Mouse (Mus musculus): Measurements from ENCODE around the gene Aunip. TPM values are rescaled to one million over a fixed set of nuclear protein-coding genes. Genes with fewer than 3 reads are reported as not detected.

Gene Aunip
- total RNA-seq, 2 experiments from 2014 or later = not detected

DNA sequence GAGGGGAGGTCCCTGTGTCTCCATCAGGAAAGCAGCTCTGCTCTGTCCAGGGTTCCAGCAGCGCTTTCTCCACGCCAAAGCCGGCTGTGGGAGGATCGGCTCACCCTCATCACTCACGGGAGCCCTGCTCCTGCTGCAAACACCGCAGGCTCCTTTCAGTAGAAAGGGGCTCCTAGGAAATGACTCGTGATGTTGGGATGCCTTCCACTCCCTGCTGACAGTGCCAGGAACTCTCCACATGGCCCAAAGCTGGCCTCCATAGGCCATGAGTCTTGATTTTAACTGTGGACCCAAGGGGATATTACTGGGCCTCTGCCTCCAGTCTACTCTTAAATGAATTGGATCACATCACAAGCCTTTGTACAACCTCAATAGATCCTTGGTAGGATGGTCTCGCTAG, 59.0 kb downstream of the Aunip start:
- no peak overlapping the region for H3K27ac ChIP-seq
- intact Hi-C loops (cut with DNase I) = no loop called here
- no peak for TF ChIP-seq CTCF (IDR thresholded peaks at IDR 0.05)

GRCm38 (mm10) chr4:134570704-134571451, 60.1 kb downstream of the Aunip start:
- TF ChIP-seq CTCF (IDR thresholded peaks at IDR 0.05) = no peak
- H3K4me3 ChIP-seq = no peak overlapping the region
- H3K27ac ChIP-seq = no peak overlapping the region
- no peak for DNase-seq
- intact Hi-C loops (cut with DNase I) = no loop called here

More for the DNA sequence above, 59.0 kb downstream of the Aunip start:
- DNase-seq = no peak
- no peak overlapping the region for H3K4me3 ChIP-seq

GRCm38 (mm10) chr4:134572449-134573300, 61.9 kb downstream of the Aunip start:
- peak; percentile 85 for DNase-seq
- no peak for TF ChIP-seq CTCF (IDR thresholded peaks at IDR 0.05)
- no peak overlapping the region for H3K4me3 ChIP-seq
- H3K27ac ChIP-seq = peak overlapping the region; percentile 76
- intact Hi-C loops (cut with DNase I) = no loop called here

Small RNA genes lying within 50 kb of the gene (microRNA-seq; reads per million reads assigned to microRNA genes)
- gene Gm23634 = not detected
- not detected for gene Mir6403

Other genes with a start within 250 kb of the Aunip start
- gene Pdik1l, start 223.1 kb upstream of the Aunip start, total RNA-seq (2021) = 1 to 10 TPM; 3.2 TPM
- 100 to 1,000 TPM; 250 to 325 TPM for gene Trim63, start 195.9 kb upstream of the Aunip start, total RNA-seq (2021)
- 10 to 100 TPM in 1 of 2 experiments, 1 to 10 TPM in 1; 4.4 to 25.8 TPM for gene Slc30a2, start 167.8 kb upstream of the Aunip start, total RNA-seq (2021)
- gene Extl1, start 127.1 kb upstream of the Aunip start, total RNA-seq (2021) = 10 to 100 TPM; 25.1 to 27.8 TPM
- gene Pafah2, start 114.7 kb upstream of the Aunip start, total RNA-seq (2021) = 1 to 10 TPM; 2.6 to 4.0 TPM
- 1 to 10 TPM; 3.0 to 3.8 TPM for gene Stmn1, start 42.7 kb upstream of the Aunip start, total RNA-seq (2021)
- gene Paqr7, start 14.3 kb upstream of the Aunip start, total RNA-seq (2021) = 1 to 10 TPM; 1.7 to 2.3 TPM
- gene Mtfr1l, start 24.4 kb downstream of the Aunip start, total RNA-seq (2021) = 100 to 1,000 TPM; 131 to 136 TPM
- gene Selenon, start 41.2 kb downstream of the Aunip start, total RNA-seq (2021) = 1 to 10 TPM; 4.4 to 6.3 TPM
- 1 to 10 TPM; 2.9 to 4.2 TPM for gene Man1c1, start 193.3 kb downstream of the Aunip start, total RNA-seq (2021)